Mouse (Mus musculus) liver, adult 2 months (tissue): Measurements from ENCODE around the gene Pten.

ENCODE experiments used
- CTCF ChIP-seq: fragments of 200-500 bp; IDR thresholded peaks from 2 replicates; pipeline ENCODE4 v1.5.1; 2011; ENCODE audit warnings: low read depth, low read length, control low read depth
- POLR2A ChIP-seq: fragments of 200-500 bp; IDR thresholded peaks from 2 replicates; pipeline ENCODE4 v1.6.1; 2011; ENCODE audit warnings: low read length, control low read depth; ENCODE audit not compliant: insufficient read depth; ENCODE audit errors: extremely low read depth

- TF ChIP-seq CTCF (no peak), POLR2A (no peak)
Measured at GRCm38 (mm10) chr19:32869053-32869680, 111.9 kb downstream of the Pten start.
